Mouse (Mus musculus) erythroid progenitor cell, adult 5-6 weeks (primary cell): Measurements from ENCODE around the gene Pcid2. TPM values are rescaled to one million over a fixed set of nuclear protein-coding genes. Genes with fewer than 3 reads are reported as not detected.

Experiments
- ATAC-seq: replicated peaks from 2 replicates; pipeline ENCODE4 v1.8.0; 2016; ENCODE audit warnings: moderate number of reproducible peaks, mild to moderate bottlenecking, moderate TSS enrichment, inconsistent platforms; ENCODE audit not compliant: poor library complexity, low FRiP score, severe bottlenecking
- total RNA-seq, 2 experiments: library from RNA; stranded (forward) in 1 of 2; stranded (reverse) in 1 of 2; fragments of 150-400 nt in 1 of 2; fragments of 186-747, 209-891 nt in 1 of 2; gene quantifications; 2 replicates each; pipeline versions ENCODE4 v1.2.3 to v1.2.4; 2015 to 2017; ENCODE audit warnings: low replicate concordance in 2 of 2

Gene Pcid2
- total RNA-seq (2015; ENCODE audit: low replicate concordance) = 6.7 and 11.5 TPM in 2 replicates
- 10.7 and 13.9 TPM in 2 replicates for total RNA-seq (2017; ENCODE audit: low replicate concordance)

DNA sequence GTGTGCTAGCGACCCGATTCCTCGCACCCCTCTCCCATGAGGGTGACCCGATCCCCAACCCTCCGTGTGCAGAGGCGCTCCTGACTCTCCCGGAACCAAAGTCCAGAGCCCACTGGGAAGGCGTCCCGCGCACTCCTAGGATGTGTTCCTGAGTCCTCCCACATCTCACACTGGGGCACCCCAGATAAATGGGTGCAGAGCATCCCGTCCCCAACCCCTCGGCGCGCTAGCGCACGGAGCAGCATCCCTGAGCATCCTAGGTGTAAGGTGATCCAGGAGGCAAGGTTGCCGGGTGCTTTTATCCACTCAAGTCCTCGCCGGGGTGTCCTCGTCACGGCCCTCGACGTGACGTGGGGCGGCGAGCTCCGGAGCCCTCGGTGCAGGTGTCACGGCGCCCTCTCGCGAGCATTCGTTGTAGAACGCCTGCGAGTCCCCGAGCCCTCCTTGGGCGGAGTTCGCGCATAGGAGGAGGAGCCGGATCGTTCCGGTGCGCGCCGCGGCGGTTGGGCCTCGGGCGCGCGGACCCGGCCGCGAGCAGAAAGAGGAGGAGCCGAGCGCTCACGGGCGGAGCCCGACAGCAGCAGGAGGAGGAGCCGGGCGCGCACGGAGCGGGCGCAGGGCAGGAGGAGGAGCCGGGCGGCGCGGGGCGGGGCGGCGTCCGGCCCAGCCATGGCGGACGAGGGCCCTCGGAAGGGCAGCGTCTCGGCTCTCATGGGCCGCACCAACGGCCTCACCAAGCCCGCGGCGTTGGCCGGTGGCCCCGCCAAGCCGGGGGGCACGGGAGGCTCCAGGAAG is at the start of gene Pcid2, which contains the start of gene Cul4a:
Gene Pcid2 (minus strand): TSS at position 373 of the 795 bp plus-strand sequence.
Gene Cul4a (plus strand): TSS at position 535 of the 795 bp plus-strand sequence.
- peak; percentile 79 for ATAC-seq

DNA sequence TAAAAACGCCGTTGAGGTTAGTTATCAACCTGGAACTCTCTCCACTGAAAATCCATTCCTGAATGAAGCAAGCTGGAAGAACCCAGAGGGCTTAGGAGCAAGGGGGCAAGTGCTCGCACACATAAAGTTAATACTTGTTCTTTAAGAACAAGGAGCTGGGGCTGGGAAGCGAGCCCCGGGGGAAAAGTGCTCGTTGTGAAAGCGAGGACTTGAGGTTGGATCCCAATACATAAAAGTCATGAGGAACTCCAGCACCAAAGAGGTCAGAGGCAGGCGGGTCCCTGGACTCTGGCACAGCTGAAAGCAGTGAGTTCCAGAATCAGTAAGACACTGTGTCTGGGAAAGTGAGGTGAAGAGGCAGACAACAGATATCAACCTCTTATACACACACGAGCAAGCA is 48.8 kb upstream of the Pcid2 start:
- ATAC-seq = no peak

DNA sequence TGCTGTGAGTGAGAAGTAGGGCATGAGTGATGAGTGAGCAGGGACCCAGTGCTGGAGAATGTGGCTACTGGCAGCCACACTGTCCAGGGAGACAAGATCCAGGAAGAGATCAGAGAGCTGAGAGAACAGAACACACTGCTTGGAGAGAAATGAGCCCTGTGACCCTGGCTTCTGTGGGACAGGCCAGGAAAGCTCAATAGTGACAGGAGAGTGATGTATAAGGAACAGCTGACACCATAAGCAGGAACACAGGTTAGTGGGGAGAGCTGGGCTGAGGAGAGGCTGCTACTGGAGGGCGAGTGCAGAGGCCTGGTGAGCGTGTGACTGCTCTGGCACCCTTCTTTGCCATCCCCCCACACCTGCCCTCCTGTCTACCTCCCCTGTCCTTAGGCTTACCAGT is 45.7 kb upstream of the Pcid2 start:
- ATAC-seq = no peak

DNA sequence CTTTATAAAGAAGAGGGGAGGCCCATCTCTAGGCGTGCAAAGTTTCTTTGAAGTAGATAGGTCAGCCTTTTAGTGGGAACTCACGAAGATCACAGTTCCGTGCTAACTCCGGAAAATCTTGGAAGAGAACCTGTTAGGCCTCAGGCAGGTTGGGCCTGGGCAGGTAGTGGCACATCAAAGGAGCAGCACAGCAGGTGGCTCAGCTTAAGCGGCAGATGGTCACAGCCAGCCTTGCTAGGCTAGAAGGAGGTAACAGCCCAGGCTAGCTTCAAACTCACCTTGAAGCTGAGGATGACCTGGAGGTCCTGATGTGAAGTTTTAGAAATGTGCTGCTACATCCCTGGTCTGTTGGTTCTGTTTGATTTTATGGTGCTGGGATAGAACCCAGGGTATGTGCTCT is 44.6 kb upstream of the Pcid2 start:
- no peak for ATAC-seq

DNA sequence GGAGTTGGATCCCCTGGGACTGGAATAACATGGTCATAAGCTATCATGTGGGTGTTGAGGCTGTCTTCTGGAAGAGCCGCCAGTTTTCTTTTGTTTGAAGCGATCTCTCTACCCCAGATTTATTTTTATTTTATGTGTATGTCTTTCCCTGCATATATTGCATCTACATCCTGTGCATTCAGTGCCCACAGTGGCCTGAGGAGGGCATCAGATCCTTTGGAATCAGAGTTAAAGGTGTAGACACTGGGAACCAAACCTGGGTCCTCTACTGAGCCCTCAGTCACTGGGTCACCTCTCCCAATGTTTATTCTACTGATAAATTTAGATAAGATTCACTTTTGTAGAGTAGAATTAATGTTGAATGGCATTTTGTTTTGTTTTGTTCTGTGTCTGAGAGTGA is 44.0 kb upstream of the Pcid2 start:
- ATAC-seq = no peak

DNA sequence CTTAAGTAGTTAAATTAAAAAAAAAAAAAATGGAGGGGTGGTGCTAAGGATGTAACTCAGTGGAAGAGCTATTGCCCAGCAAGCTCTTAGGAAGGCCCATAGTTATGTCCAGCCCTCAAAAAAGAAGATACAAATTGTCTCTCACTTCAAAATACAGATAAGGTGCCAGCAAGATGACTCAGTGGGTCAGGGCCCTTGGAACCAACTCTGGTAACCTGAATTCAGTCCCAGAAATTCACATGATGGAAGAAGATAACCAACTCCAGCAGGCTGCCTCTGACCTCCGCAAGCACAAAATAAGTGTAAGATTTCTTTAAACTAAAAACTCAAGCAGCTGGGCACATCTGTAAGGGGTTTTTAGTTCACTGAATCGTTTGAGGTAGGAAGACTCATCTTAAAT is 43.2 kb upstream of the Pcid2 start:
- no peak for ATAC-seq

DNA sequence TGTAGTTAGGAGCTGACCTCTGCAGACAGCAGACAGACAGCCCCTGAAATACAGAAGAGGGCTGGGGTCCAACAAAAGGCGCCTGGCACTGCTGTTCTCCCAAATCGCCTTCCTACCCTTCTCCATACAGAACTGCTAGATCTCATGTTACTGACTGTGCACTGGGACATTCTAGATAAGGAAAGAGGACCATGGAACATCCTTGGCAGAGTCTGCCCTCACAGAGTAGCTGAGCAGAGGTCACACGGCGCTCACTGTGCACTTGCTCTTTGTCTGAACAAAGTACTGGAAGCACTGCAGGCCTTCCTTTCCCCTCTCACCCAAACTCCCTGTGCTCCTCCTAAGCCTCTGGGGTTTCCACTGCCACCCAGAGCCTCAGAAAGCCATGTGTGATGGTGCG is 36.4 kb upstream of the Pcid2 start:
- no peak for ATAC-seq

DNA sequence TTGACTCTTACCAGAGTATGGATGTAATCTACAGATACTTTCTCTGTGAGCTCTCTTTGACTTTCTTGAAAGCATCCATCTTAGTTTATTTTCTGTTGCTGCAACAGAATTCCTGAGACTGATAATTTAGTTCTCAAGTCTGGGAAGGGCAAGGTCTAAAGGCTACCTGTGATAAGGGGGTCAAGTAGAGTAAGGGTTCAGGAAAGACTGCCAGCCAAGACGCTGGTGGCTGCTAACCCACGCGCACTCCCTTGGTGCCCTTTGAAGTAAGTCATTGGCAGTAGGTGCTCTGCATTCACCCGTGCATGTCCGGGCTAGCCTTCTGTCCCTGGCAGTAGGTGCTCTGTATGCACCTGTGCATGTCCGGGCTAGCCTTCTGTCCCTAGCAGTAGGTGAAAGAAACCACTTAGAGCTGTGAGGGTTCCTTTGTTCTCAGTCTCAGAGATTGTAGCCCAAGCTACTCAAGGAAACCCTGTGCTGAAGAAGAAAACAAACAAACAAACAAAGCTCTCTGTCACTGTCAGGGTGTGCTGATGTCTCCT is 34.5 kb upstream of the Pcid2 start:
- no peak for ATAC-seq

DNA sequence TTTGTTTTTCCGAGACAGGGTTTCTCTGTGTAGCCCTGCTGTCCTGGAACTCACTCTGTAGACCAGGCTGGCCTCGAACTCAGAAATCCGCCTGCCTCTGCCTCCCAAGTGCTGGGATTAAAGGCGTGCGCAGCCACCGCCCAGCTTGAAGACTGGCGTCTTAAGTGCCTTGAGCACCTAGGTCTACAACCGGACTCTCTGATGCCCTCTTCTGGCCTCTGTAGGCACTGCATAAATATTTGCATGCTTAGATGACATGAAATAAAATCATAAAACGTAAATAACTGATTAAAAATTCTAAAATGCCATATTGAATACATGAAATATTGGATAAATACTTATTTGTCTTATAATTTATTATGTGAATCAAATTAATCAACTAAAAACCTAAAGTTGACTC is 27.0 kb upstream of the Pcid2 start:
- peak; percentile 83 for ATAC-seq

DNA sequence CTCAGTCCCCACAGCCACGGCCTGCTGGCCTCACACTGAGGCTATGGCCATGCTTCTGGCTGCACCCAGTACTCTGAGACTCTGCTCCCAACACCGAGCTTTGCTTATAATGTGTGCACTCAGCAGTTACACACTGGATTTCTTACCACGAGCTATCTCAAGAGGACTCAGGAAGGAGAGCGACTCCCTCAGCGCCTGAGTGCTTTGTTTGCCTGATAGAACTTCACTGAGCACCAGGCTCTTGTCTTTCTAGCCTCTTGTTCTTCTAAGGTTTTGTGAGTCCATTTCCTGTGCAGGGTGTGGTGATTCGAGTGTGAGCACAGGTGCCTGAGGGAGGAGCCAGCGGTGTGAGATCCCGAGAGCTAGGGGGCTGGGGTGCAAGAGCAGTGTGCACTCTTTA is 19.6 kb upstream of the Pcid2 start:
- no peak for ATAC-seq

DNA sequence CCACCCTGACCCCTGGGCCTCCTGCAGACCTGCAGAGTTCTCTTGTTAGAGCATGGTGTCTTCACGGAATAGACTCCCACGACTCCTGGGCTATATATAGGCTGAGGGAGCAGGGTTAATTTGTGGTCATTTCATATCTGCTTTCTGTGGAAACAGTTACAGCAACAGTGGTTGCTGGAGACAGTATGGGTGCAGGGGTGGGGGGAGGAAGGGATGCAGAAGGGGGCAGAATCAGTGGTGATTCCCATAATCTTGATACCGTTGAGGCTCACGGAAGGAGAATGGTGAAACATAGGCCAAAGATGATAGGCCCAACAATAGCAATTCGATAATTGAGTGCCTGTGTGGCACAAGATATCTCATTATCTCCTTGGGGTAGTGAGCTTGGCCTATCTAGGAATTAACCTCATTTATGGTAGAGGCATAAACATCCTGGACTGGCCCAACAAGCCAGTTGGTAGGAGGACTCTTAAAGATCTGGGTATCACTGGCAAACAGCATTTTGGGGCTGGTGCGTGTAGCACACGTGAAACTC is 17.7 kb upstream of the Pcid2 start:
- no peak for ATAC-seq

DNA sequence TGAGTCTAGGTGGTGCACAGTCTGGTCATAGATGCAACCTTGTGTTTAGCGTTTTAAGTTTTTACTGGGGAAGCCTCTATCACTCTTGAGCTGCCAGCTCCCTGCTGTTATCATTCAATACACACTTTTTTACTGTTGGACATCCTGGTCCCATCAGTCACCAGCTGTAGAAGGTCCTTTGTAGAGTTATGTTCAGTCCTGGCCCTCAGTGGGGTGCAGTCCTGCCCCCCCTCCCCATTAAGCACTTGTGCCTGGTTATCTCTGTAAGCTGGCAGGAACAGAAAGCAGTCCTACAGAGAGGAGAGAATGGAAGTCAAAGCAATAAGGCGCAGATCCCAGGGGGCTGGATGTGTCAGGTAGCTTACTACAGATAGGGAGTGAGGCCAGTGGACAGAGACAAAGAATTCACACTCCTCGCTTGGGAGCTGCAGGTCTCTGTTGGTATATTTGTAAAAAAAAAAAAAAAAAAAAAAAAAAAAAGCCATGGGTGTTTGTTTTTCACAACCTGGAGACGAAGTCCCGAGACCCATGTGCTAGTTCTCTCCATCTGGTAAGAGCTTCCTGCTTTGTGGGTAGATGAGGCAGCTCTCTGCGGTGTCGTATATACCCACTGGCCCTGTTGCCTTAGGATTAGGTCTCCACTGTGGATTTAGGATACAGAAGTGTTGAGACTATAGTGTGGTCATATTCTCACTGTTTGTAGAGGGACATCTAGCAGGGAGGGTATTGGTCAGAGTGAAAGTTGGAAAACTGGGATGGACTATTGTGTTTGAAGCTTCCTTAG is 15.8 kb upstream of the Pcid2 start:
- ATAC-seq = peak; percentile 69

DNA sequence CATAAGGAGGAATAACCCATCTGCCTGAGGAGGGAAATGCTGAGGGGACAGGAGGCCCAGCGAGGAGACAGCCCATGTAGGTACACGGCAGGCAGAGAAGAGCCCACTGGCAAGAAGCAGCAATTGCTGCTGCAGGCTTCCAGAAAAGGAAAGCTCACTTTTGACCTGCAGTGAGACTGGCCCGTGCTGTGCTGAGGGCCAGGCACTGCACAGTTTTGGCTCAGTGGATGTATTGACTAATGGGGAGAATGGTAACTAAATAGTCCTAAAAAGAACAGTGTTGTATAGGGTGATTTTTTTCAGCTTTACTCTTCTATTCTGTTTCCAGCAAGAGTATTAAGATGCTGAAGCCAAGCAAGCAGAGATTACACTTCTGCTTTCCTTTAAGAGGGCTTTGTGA is 13.3 kb upstream of the Pcid2 start:
- ATAC-seq = no peak

DNA sequence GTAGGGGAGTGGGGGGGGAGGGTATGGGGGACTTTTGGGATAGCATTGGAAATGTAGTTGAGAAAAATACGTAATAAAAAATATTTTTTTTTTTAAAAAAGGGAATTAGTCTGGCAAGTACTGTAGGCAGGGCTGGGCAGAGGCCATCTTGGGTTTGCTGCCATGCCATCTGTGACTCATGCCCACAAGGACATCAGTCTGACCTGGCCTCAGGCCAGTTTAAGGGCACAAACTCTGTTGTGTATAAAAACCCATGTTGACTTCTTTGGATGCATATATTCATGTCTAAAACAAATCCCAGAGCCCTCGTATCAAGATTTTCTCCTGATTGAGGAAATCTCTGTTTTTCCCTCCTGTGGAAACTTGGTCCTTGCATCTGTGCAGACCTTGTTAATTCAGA is 11.8 kb upstream of the Pcid2 start:
- no peak for ATAC-seq

DNA sequence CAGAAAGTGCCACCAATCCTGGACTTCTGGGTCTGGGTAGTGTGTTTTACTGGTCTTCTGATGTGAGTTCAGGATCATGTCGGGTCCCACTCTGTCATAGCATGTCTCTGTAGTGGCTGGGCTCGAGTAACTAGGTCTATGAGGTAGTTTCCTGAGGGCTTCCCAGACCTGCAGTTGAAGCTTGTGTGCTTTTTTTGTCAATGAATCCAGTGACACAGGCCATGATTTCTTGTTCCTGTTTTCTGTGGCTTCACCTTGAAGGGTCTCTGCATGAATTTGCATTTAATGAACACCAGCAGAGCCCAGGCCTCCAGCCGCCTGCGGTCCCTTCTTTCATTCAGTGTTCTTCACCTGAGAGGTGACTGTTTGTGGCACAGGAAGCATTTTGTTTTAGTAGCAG is 8.0 kb upstream of the Pcid2 start:
- ATAC-seq = no peak

DNA sequence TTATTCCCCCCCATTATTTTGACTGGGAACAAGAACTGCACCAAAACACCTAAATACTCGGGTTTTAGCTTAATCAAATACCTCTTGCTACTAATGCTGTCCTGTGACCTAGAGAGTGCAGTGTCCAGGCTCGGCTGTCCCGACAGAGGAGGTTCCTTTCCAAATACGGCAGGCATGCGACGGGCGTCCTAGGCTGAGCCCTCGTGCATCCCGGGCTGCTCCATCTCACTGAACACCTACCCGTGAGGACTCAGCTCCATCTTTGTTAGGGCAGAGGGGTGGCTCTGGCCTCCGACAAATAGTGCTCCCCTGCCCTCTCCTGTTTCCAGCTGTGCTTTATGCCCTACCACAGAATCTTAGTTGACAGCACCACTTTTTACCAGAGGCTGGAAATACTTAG is 6.7 kb upstream of the Pcid2 start:
- ATAC-seq = no peak

DNA sequence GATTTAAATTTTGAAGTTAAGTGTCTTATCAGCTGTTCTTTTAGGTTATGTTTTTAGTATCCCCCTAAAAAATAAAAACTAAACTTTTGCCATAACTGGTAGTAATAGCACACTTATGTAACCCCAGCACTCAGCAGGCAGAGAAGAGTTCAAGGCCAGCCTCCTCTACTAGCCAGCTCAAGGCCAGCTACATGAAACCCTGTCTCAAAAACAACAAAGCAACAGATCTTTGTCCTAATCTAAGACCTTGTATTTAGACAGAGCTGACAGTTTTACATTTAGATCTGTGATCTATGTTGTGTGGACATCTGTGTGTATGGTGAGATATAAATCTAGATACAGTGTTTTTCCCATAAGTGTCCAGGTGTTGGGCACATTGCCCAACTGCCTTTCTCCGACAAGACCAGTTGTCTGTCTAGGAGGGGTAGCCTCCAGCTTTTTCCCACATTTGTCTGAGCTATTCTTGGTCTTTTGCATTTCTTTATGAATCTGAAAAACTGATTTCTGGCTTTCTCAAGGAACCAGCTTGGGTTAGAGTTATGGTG is 4.2 kb upstream of the Pcid2 start:
- ATAC-seq = no peak

DNA sequence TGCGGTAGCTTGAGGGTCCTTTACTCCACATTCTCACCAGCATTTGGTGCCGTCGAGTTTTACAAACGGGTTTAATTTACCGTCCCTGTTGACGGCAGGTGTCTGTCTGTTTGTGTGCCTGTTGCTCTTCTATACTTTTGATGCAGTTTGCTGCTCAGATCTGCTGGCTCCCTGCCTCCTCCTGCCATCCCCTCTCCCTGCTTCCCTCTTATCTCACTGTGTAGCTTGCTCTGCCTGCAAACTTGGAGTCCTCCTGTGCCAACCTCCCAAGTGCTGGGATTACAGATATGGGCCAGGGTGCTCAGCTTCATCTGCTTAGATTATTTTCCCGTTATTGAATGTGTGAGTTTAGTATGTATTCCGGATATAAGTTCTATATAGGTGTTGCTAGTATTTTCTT is 3.7 kb upstream of the Pcid2 start:
- ATAC-seq = peak; percentile 64

DNA sequence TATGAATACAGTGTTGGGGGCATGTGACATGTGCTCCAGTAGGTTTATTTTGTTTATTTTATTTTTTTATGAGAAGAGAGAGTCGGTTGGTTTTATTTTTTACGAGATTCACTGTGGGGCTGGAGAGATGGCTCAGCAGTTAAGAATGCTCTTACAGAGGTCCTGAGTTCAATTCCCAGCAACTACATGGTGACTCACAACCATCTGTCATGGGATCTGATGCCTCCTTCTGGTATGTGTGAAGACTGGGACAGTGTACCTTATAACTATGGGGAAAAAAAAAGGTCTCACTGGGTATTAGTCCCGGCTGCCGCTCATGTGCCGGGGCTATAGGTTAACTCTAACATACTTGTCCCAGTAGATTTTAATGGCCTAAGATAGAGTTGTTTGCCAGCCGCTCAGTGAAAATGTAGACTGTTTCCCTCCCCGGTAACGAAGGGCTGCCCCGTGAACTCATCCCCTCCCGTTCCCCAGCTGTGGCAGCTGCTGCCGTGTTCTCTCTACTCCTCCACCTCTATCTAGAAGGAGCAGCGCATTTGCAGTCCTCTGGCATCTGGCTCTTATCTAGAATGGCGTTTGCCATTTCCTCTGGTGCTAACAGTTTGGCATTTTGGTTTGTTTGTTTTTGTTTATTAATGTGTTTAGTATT is 2.9 kb upstream of the Pcid2 start:
- peak; percentile 67 for ATAC-seq
